ENCODE assay signal across 26 mouse cellular contexts in genomic region chr10:43670745-43671144, GRCm38 (mm10).
DNase-seq lines count a peak whose midpoint lies in the region; ATAC-seq and TF ChIP-seq lines count a peak whose summit lies in the region.
"Had no signal": no experiment of that assay in that cellular context is flagged by ENCODE, and none has a peak within 500 bp of the region (broad histone marks: within the 10 kb centered on the region; RNA-seq: fewer than 3 reads in every experiment).

No protein-coding gene starts in this region.

- no peak for DNase-seq in hindbrain, embryonic 10.5 days (ENCODE audit: low spot score)
- DNase-seq in hindbrain, embryonic 11.5 days (ENCODE audit: low spot score), result no peak
- no peak for DNase-seq in embryonic facial prominence, embryonic 10.5 days (ENCODE audit: low spot score)
- DNase-seq in liver, embryonic 13.5 days, result no peak
- no peak for DNase-seq in urinary bladder, postnatal 36 days (ENCODE audit: low spot score in 2 of 2)
- DNase-seq in lung, postnatal 0 days (ENCODE audit: low spot score), result no peak
- no peak for DNase-seq in adrenal gland, postnatal 14 days
- DNase-seq: adrenal gland, adult 2 months; adrenal gland, postnatal 25 days; B cell, adult 2 months; cerebellum, adult 18-20 months; cerebellum, adult 9-10 months; cerebellum, postnatal 14 days; forebrain, postnatal 0 days; gastrocnemius, adult 2 months; gastrocnemius, postnatal 25 days had no signal

- H3K9me3 ChIP-seq in hindbrain, embryonic 10.5 days, result no peaks in the 10 kb centered on the region
- no peaks in the 10 kb centered on the region for H3K9me3 ChIP-seq in hindbrain, embryonic 11.5 days (ENCODE audit: control insufficient read depth, low read length)
- H3K9me3 ChIP-seq in embryonic facial prominence, embryonic 10.5 days, result no peaks in the 10 kb centered on the region
- no peaks in the 10 kb centered on the region for H3K9me3 ChIP-seq in liver, embryonic 13.5 days (replicated peaks)
- no peaks in the 10 kb centered on the region for H3K9me3 ChIP-seq in liver, embryonic 16.5 days (replicated peaks; ENCODE audit: control insufficient read depth, low read length)
- no peaks in the 10 kb centered on the region for H3K9me3 ChIP-seq in lung, postnatal 0 days (ENCODE audit: low read length)
- H3K9me3 ChIP-seq: embryonic facial prominence, embryonic 12.5 days; embryonic facial prominence, embryonic 15.5 days; G1E had no signal

- WGBS in hindbrain, embryonic 10.5 days, result 70% methylated on average over 1 of the region's 1 CpGs
- 88% methylated on average over 1 of the region's 1 CpGs for WGBS in hindbrain, embryonic 11.5 days
- WGBS in embryonic facial prominence, embryonic 10.5 days, result 70% methylated on average over 1 of the region's 1 CpGs
- WGBS in liver, embryonic 13.5 days (ENCODE audit: insufficient replicate concordance), result 60% methylated on average over 1 of the region's 1 CpGs
- WGBS in liver, embryonic 16.5 days (ENCODE audit: insufficient replicate concordance), result 64% methylated on average over 1 of the region's 1 CpGs
- 94% methylated on average over 1 of the region's 1 CpGs for WGBS in lung, postnatal 0 days

- H3K27ac ChIP-seq in hindbrain, embryonic 10.5 days, result 0 out of 2 replicates have a peak overlapping the region, but pooled peaks have one; percentile 14
- H3K27ac ChIP-seq in hindbrain, embryonic 11.5 days (ENCODE audit: low read depth, low read length), result no peak overlapping the region
- H3K27ac ChIP-seq in embryonic facial prominence, embryonic 10.5 days (replicated peaks), result peak overlapping the region; percentile 19; the same call in 1 of the 2 replicates
- peak overlapping the region; percentile 88 for H3K27ac ChIP-seq in liver, embryonic 13.5 days
- H3K27ac ChIP-seq in liver, embryonic 16.5 days (ENCODE audit: low read length), result peak overlapping the region; percentile 41
- H3K27ac ChIP-seq in lung, postnatal 0 days (ENCODE audit: low read length), result no peak overlapping the region
- H3K27ac ChIP-seq: embryonic facial prominence, embryonic 12.5 days; embryonic facial prominence, embryonic 15.5 days; gastrocnemius, adult 2 months; hindbrain, embryonic 14.5 days; hindbrain, postnatal 0 days had no signal

- no peak overlapping the region for H3K9ac ChIP-seq in hindbrain, embryonic 11.5 days (ENCODE audit: low read depth, low read length)
- peak overlapping the region; percentile 52 for H3K9ac ChIP-seq in liver, embryonic 13.5 days
- H3K9ac ChIP-seq in liver, embryonic 16.5 days (ENCODE audit: low read depth, low read length), result 0 out of 2 replicates have a peak overlapping the region, but pooled peaks have one; percentile 27
- no peak overlapping the region for H3K9ac ChIP-seq in lung, postnatal 0 days (replicated peaks; ENCODE audit: low read depth)
- H3K9ac ChIP-seq: embryonic facial prominence, embryonic 12.5 days; embryonic facial prominence, embryonic 15.5 days; forebrain, postnatal 0 days; hindbrain, embryonic 14.5 days had no signal

- H3K27me3 ChIP-seq in hindbrain, embryonic 10.5 days (ENCODE audit: insufficient read depth, poor library complexity, severe bottlenecking), result no peaks in the 10 kb centered on the region
- no peaks in the 10 kb centered on the region for H3K27me3 ChIP-seq in hindbrain, embryonic 11.5 days (ENCODE audit: control insufficient read depth, insufficient read depth, low read length)
- H3K27me3 ChIP-seq in embryonic facial prominence, embryonic 10.5 days (replicated peaks; ENCODE audit: low read depth, poor library complexity, severe bottlenecking), result 0 out of 2 replicates have a peak, but pooled peaks cover 5% of the 10 kb centered on the region
- no peaks in the 10 kb centered on the region for H3K27me3 ChIP-seq in liver, embryonic 13.5 days
- no peaks in the 10 kb centered on the region for H3K27me3 ChIP-seq in liver, embryonic 16.5 days (ENCODE audit: control insufficient read depth, insufficient read depth, low read depth, low read length)
- no peaks in the 10 kb centered on the region for H3K27me3 ChIP-seq in lung, postnatal 0 days (replicated peaks; ENCODE audit: insufficient read depth, low read length)
- H3K27me3 ChIP-seq: CH12.LX; embryonic facial prominence, embryonic 12.5 days; embryonic facial prominence, embryonic 15.5 days had no signal

- H3K4me1 ChIP-seq in hindbrain, embryonic 10.5 days (replicated peaks), result peaks cover 23% of the 10 kb centered on the region
- no peaks in the 10 kb centered on the region for H3K4me1 ChIP-seq in hindbrain, embryonic 11.5 days (replicated peaks; ENCODE audit: control insufficient read depth, insufficient read depth, low read length)
- H3K4me1 ChIP-seq in embryonic facial prominence, embryonic 10.5 days, result peaks cover 37% of the 10 kb centered on the region
- H3K4me1 ChIP-seq in liver, embryonic 13.5 days (replicated peaks), result peaks cover 99% of the 10 kb centered on the region
- H3K4me1 ChIP-seq in liver, embryonic 16.5 days (ENCODE audit: control insufficient read depth, low read depth, low read length), result peaks cover 75% of the 10 kb centered on the region
- H3K4me1 ChIP-seq in lung, postnatal 0 days (ENCODE audit: insufficient read depth, low read depth, low read length), result no peaks in the 10 kb centered on the region

- TF ChIP-seq CTCF in lung, postnatal 0 days (IDR thresholded peaks at IDR 0.05), result no peak

- no peak overlapping the region for H3K4me2 ChIP-seq in hindbrain, embryonic 11.5 days (replicated peaks; ENCODE audit: low read depth, low read length)
- H3K4me2 ChIP-seq in liver, embryonic 13.5 days, result peak overlapping the region; percentile 10; the same call in 1 of the 2 replicates
- no peak overlapping the region for H3K4me2 ChIP-seq in liver, embryonic 16.5 days (ENCODE audit: low read depth, low read length)
- no peak overlapping the region for H3K4me2 ChIP-seq in lung, postnatal 0 days (replicated peaks; ENCODE audit: low read depth, low read length)
- H3K4me2 ChIP-seq: embryonic facial prominence, embryonic 12.5 days; embryonic facial prominence, embryonic 15.5 days; heart, embryonic 11.5 days; hindbrain, embryonic 14.5 days had no signal

- TF ChIP-seq EP300 in lung, postnatal 0 days (IDR thresholded peaks at IDR 0.05), result no peak

- H3K4me3 ChIP-seq in hindbrain, embryonic 10.5 days, result no peak overlapping the region
- H3K4me3 ChIP-seq in hindbrain, embryonic 11.5 days (ENCODE audit: low read depth, low read length), result no peak overlapping the region
- H3K4me3 ChIP-seq in embryonic facial prominence, embryonic 10.5 days, result no peak overlapping the region
- no peak overlapping the region for H3K4me3 ChIP-seq in liver, embryonic 13.5 days (replicated peaks)
- H3K4me3 ChIP-seq in liver, embryonic 16.5 days (ENCODE audit: low read depth, low read length), result no peak overlapping the region
- H3K4me3 ChIP-seq in lung, postnatal 0 days (ENCODE audit: low read depth, low read length), result no peak overlapping the region
- H3K4me3 ChIP-seq: embryonic facial prominence, embryonic 12.5 days; embryonic facial prominence, embryonic 15.5 days; gastrocnemius, adult 2 months had no signal

- no peak for ATAC-seq in hindbrain, embryonic 11.5 days (ENCODE audit: low FRiP score)
- no peak for ATAC-seq in liver, embryonic 13.5 days (ENCODE audit: low read depth)
- no peak for ATAC-seq in liver, embryonic 16.5 days (ENCODE audit: low read depth)
- ATAC-seq in lung, postnatal 0 days, result no peak
- ATAC-seq: forebrain, embryonic 14.5 days; forebrain, postnatal 0 days; hindbrain, postnatal 0 days; inflammation-experienced regulatory T-cells, adult 6 months had no signal

- H3K36me3 ChIP-seq in hindbrain, embryonic 10.5 days, result no peaks in the 10 kb centered on the region
- H3K36me3 ChIP-seq in hindbrain, embryonic 11.5 days (ENCODE audit: control insufficient read depth, insufficient read depth, low read length), result no peaks in the 10 kb centered on the region
- H3K36me3 ChIP-seq in embryonic facial prominence, embryonic 10.5 days (replicated peaks), result no peaks in the 10 kb centered on the region
- H3K36me3 ChIP-seq in liver, embryonic 13.5 days, result no peaks in the 10 kb centered on the region
- H3K36me3 ChIP-seq in liver, embryonic 16.5 days (ENCODE audit: control insufficient read depth, insufficient read depth), result no peaks in the 10 kb centered on the region
- H3K36me3 ChIP-seq in lung, postnatal 0 days (ENCODE audit: insufficient read depth, low read length), result no peaks in the 10 kb centered on the region
- H3K36me3 ChIP-seq: embryonic facial prominence, embryonic 12.5 days; embryonic facial prominence, embryonic 15.5 days; G1E had no signal

Comparison
In these comparisons a context has a peak if more than half of its experiments do, and no peak if none do; other contexts are left out.
1. H3K27ac ChIP-seq: peak in hindbrain, embryonic 10.5 days (single experiment), embryonic facial prominence, embryonic 10.5 days (single experiment), liver, embryonic 13.5 days (single experiment) and liver, embryonic 16.5 days (single experiment); none in hindbrain, embryonic 11.5 days (single experiment) and lung, postnatal 0 days (single experiment).
2. H3K9ac ChIP-seq: peak in liver, embryonic 13.5 days (single experiment) and liver, embryonic 16.5 days (single experiment); none in hindbrain, embryonic 11.5 days (single experiment) and lung, postnatal 0 days (single experiment).